Mouse (Mus musculus): ENCODE measurements around the gene Ccl9.
"Not testable (repeated sequence)": the region's sequence is repeated elsewhere in the genome, so short reads cannot be mapped to it uniquely, and the experiment has no call there.

Gene Ccl9

DNA sequence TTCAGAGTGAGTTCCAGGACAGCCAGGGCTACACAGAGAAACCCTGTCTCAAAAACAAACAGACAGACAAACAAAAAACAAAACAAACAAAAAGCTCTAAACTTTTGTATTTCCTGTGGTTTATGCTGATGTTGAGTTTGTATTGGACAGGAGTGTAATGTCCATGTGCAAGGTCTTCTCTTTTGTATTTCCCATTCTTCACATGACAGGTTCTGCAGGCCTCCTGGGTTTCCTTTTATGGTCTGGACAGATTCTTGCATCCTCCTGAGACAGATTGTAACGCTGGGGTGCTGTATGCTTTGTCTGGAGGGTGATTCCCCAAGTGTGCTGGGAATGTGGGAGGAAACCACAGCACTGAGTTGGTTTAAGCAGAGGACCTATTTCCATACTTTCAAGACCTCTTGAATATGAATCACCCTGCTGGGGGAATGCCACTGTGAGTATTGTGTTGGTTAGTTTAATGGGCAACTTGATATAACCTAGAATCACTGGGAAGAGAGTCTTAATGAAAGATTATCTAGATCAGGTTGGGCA, 2.3 kb upstream of the Ccl9 start:
- no peak for DNase-seq (ENCODE audit: low read depth, low spot score)

- no peak for DNase-seq (ENCODE audit: low read depth, low spot score)
These were observed 563 bp upstream of the Ccl9 start for GRCm38 (mm10) chr11:83578999-83579398.

GRCm38 (mm10) chr11:83576927-83577555, 1.4 kb downstream of the Ccl9 start:
- no peak for DNase-seq (ENCODE audit: low read depth, low spot score)

GRCm38 (mm10) chr11:83572834-83573233, 5.6 kb downstream of the Ccl9 start:
- DNase-seq (ENCODE audit: low read depth, low spot score): no peak

GRCm38 (mm10) chr11:83572223-83572622, 6.2 kb downstream of the Ccl9 start:
- DNase-seq (ENCODE audit: low read depth, low spot score): no peak

DNA sequence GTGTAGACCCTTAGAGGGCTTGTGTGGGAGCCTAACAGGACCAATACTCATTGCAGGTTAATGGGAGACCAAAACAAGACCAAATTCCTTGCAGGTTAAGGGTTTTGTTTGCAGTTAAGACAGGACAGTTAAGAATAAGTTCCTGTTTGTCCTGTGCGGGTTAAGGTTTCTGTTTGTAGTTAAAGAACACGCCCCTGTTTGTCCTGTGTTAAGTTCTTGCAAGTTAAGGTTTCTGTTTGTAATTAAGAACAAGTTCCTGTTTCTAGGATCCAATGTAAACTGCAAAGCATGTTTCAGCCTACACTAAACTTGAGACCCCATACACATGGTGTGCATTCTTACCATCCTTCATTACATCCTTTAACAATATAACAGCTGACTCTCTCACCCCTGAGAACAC, 8.2 kb downstream of the Ccl9 start:
- no peak for DNase-seq (ENCODE audit: low read depth, low spot score)

DNA sequence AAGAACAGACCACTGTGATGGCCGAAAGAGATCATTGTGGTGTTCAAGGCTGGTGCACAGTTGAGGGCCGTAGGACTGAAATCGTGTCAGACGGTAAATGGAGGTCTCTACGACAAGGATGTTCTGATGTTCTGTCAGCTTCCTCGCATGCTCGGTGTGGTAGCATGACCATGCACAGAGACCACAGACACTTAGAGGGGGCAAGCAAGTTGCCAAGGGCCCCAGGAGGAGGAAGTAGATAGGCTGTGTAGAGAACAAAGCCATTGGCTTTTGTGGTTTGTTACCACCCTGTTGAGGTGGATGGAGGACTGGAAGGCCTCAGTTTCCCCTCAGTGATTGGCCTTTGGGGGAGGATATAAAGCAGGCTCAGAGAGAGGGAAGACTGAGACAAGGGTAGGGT, 9.2 kb downstream of the Ccl9 start:
- DNase-seq (ENCODE audit: low read depth, low spot score): no peak

GRCm38 (mm10) chr11:83568786-83569185, 9.7 kb downstream of the Ccl9 start:
- DNase-seq (ENCODE audit: low read depth, low spot score): no peak

DNA sequence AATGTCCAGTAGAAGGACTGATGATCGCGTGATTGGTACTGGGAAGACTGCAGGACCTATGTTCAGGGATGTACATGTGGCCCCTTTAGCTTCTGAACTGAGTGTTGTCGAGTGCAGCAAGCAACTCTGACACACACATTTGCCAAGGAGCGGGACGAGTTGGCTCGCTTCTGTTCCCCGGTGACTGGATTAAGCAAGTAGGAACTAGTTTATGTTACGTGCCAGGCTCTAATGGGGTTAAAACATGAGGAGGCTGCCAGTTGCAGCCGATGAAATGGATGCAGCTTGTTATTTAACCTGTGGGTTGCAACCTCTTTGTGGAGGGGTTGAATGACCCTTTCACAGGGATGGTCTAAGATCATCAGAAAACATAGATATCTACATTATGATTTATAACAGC, 10.4 kb downstream of the Ccl9 start:
- DNase-seq (ENCODE audit: low read depth, low spot score): no peak

- no peak for DNase-seq (ENCODE audit: low read depth, low spot score)
These were observed 11.1 kb downstream of the Ccl9 start for GRCm38 (mm10) chr11:83567311-83567710.

GRCm38 (mm10) chr11:83566617-83567016, 11.8 kb downstream of the Ccl9 start:
- no peak for DNase-seq (ENCODE audit: low read depth, low spot score)

- no peak for DNase-seq (ENCODE audit: low read depth, low spot score)
These were observed 14.7 kb downstream of the Ccl9 start for GRCm38 (mm10) chr11:83563754-83564153.

GRCm38 (mm10) chr11:83562311-83562887, 16.0 kb downstream of the Ccl9 start:
- DNase-seq (ENCODE audit: low read depth, low spot score): no peak

DNA sequence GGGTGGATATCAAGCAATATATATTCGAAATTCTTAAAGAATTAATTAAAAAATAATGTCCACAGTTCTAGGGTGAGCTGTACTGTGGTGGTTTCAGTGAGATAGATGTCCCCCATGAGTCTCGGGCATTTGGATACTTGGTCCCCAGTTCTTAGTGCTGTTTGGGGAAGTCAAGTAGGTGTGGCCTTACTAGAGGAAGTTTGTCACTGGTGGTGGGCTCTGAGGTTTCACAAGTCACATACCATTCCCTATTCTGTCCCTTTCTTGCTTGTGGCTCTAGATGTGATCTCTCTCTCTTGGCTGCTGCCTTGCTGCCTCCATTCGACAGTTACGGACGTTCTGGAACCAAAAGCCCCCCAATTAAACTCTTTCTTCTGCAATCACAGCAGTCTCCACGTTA, 18.0 kb downstream of the Ccl9 start:
- DNase-seq (ENCODE audit: low read depth, low spot score): no peak

GRCm38 (mm10) chr11:83557074-83557473, 21.4 kb downstream of the Ccl9 start:
- DNase-seq (ENCODE audit: low read depth, low spot score): no peak

DNA sequence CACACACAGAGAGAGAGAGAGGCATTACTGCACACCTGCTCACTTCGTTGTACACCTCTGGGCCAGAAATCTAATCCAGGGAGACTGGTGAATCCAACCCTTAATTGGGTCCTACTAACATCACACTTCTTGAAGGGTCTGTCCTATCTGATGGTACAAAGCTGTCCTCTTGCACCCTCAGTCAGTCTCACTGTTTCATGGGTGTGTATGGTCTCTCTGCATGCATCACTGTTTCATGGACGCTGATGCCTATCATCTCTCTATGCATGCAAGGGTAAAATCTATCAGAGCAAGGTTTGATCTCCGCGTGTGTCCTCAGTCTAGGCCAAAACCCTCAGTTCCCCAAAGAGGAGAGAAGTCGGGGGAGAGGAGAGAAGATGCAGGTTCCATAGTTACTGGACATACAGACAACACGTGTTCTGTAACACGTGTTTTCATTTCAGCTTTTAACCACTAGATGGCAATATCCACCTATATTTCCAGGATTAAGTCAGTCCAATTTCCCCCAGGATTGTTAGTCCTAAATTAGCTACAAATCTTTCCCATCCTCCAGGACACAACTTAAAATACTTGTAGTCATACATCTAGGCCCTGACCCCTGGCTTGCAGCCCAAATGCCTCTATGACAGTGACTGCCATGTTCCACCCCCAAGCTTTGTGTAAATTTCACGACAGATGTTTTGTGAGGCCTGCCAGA, 22.2 kb downstream of the Ccl9 start:
- peak; percentile 69 for DNase-seq (ENCODE audit: low read depth, low spot score)

DNA sequence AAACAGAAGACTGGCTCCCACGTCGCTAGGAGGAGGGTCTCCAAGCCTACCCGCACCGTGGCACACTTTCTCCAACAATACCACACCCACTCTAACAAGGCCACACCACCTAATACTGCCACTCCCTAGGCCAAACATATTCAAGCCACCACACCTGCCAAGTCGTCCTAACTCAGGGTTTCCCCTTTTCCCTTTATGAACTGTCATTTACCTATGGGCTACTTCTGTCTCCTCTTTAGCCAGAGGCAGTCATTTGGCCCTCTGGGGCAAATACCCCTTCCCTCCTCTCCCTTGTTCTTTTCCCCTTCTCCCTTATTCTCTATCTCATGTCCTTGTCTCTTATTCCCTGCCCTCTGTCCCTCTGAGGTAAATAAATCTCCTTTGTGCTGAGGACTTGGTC, 26.8 kb downstream of the Ccl9 start:
- no peak for DNase-seq (ENCODE audit: low read depth, low spot score)

DNA sequence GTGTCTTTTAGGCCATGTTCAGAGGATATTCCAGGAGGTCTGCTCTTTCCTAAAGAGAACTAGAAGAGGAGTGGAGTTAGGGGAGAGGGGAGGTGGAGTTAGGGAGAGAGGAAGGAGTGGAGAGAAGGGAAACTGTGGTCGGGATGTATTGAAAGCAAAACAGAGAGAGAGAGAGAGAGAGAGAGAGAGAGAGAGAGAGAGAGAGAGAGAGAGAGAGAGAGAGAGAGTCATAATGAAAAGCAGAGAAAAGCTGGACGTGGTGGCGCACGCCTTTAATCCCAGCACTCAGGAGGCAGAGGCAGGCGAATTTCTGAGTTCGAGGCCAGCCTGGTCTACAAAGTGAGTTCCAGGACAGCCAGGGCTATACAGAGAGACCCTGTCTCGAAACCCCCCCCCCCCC, 27.4 kb downstream of the Ccl9 start:
- not testable (repeated sequence) for DNase-seq (ENCODE audit: low read depth, low spot score)

DNA sequence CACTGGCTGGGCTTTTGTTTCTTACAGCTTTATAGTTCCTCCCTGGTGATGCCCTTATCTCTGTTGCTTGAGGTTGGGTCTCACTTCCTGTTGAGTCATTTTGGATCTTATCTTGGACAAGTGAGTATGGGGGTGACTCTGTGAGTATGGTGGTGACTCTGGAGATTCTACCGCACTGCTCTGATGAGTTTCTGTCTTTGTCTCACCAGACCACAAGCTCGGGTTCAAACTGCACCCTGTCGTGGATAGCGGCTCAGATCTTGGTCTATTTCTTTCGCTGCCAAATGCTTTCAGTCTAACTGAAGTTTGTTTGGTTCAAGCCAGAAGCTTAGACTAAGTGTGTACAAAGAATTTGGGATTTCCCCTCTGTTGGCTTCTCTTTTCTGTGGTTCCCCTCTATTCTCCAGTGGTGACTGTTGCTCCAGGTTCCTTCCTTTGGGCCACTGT, 28.2 kb downstream of the Ccl9 start:
- DNase-seq (ENCODE audit: low read depth, low spot score): peak; percentile 49

DNA sequence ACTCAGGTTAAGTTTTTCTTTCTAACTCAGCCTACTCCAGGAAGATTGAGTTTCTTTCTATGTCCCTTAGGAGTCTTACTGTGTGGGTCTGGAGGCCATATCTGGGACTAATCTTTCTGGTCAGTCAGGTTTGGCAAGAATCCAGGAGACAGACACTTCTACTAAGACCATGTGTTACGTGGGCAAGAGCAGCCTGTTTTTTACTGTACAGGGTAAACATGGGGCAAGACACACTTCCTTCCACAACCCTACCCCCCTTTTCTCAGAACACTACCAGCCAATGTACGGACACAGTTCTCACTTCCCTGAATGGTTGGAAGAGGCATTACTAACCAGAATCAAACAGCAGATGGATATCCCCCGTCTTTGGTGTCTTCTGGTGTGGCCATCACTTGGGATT, 34.2 kb downstream of the Ccl9 start:
- no peak for DNase-seq (ENCODE audit: low read depth, low spot score)

DNA sequence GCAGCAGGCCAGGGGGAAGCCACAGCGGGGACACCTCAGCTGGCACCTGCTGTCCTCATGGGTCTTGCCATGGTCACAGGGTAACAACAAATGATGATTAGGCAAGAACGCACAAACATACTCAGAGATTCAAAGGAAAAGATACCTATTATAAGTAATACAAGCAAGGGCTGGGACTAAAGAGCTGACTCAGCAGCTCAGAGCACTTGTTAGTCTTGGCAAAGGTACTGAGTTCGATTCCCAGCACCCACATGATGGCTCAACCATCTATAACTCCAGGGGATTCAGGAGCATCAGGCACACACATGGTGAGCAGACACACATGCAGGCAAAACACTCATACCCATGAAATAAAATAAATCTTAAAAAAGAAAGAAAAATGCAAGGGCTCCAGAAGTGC, 37.0 kb downstream of the Ccl9 start:
- DNase-seq (ENCODE audit: low read depth, low spot score): no peak

- DNase-seq (ENCODE audit: low read depth, low spot score): peak; percentile 10
These were observed 37.5 kb downstream of the Ccl9 start for GRCm38 (mm10) chr11:83540931-83541330.

Data from CD4-positive, CD25-positive, alpha-beta regulatory T cell, adult 2 months (primary cell).